Mouse (Mus musculus): ENCODE results near the gene Xrra1. TPM values are rescaled to one million over a fixed set of nuclear protein-coding genes. Genes with fewer than 3 reads are reported as not detected.
"Not testable (repeated sequence)": the region's sequence is repeated elsewhere in the genome, so short reads cannot be mapped to it uniquely, and the experiment has no call there.

Xrra1 gene
- total RNA-seq, 2 experiments from 2014 or later, result 0.72 to 1.3 TPM

GRCm38 (mm10) chr7:99953442-99954098 is 94.7 kb downstream of the Xrra1 start:
- peak in 1 of 2 experiments; percentile 36 for DNase-seq

- no peak for DNase-seq
Observed at GRCm38 (mm10) chr7:99954212-99954611, 95.3 kb downstream of the Xrra1 start.

- no peak for DNase-seq
Observed at GRCm38 (mm10) chr7:99956095-99956494, 97.2 kb downstream of the Xrra1 start.

- DNase-seq, result no peak
Observed at GRCm38 (mm10) chr7:99957226-99957965, 98.5 kb downstream of the Xrra1 start.

GRCm38 (mm10) chr7:99960571-99960970 is 101.7 kb downstream of the Xrra1 start:
- not testable (repeated sequence) for DNase-seq

GRCm38 (mm10) chr7:99961518-99961917 is 102.6 kb downstream of the Xrra1 start:
- no peak for DNase-seq

GRCm38 (mm10) chr7:99962536-99963236 is 103.8 kb downstream of the Xrra1 start:
- no peak for DNase-seq

GRCm38 (mm10) chr7:99963237-99963860 is 104.4 kb downstream of the Xrra1 start:
- DNase-seq, result no peak

GRCm38 (mm10) chr7:99965020-99965841 is 106.3 kb downstream of the Xrra1 start:
- DNase-seq, result peak in 1 of 2 experiments; percentile 41

GRCm38 (mm10) chr7:99966011-99966721 is 107.2 kb downstream of the Xrra1 start:
- no peak for DNase-seq

Other genes starting within 250 kb of the Xrra1 start
- gene Tpbgl, start 232.0 kb upstream of the Xrra1 start, total RNA-seq (2021), result 1 to 10 TPM; 5.3 to 6.0 TPM
- gene Slco2b1, start 147.8 kb upstream of the Xrra1 start, total RNA-seq (2021), result 10 to 100 TPM; 10.4 to 13.7 TPM
- under 1 TPM in 1 of 2 experiments, not detected in 1; 0.62 TPM for gene Olfr520, start 128.8 kb upstream of the Xrra1 start, total RNA-seq (2021)
- not detected for gene Olfr521, start 95.6 kb upstream of the Xrra1 start, total RNA-seq (2021)
- 1 to 10 TPM; 2.4 to 2.7 TPM for gene Neu3, start 30.7 kb upstream of the Xrra1 start, total RNA-seq (2021)
- 100 to 1,000 TPM; 103 to 106 TPM for gene Spcs2, start 4.3 kb downstream of the Xrra1 start, total RNA-seq (2021)
- 10 to 100 TPM; 24.6 to 29.5 TPM for gene Rnf169, start 121.3 kb downstream of the Xrra1 start, total RNA-seq (2021)
- under 1 TPM; 0.47 to 0.58 TPM for gene Chrdl2, start 147.1 kb downstream of the Xrra1 start, total RNA-seq (2021)